Mouse (Mus musculus): ENCODE results near the gene Tbl1x.

- TF ChIP-seq CTCF (IDR thresholded peaks at IDR 0.05; ENCODE audit: extremely low read depth, insufficient read depth, insufficient read length, insufficient replicate concordance) = no peak
- no peak for TF ChIP-seq POLR2A (IDR thresholded peaks at IDR 0.05; ENCODE audit: low read depth, low read length)
Measured at GRCm38 (mm10) chrX:77597674-77598073, 86.9 kb downstream of the Tbl1x start.

Measured in spleen, adult 2 months (tissue).